Mouse (Mus musculus) T-helper 17 cell (primary cell): ENCODE results near the gene F830045P16Rik.
"Not testable (repeated sequence)": the region's sequence is repeated elsewhere in the genome, so short reads cannot be mapped to it uniquely, and the experiment has no call there.

ENCODE experiments used
- in situ Hi-C, 2 experiments: fragments of 300-600 bp; cut with MboI, MseI; formaldehyde crosslinking; loops; 1 replicate in 1 of 2; 2 replicates in 1 of 2; pipeline ENCODE4 v1.15.1; 2025; ENCODE audit warnings: high pct_unique_total_duplicates in 2 of 2

F830045P16Rik gene

GRCm38 (mm10) chr2:129545596-129545995 lies 9.2 kb upstream of the F830045P16Rik start:
- in situ Hi-C loops: no loop called here

GRCm38 (mm10) chr2:129544919-129545318 lies 8.5 kb upstream of the F830045P16Rik start:
- in situ Hi-C loops: no loop called here

GRCm38 (mm10) chr2:129544448-129544847 lies 8.0 kb upstream of the F830045P16Rik start:
- in situ Hi-C loops: no loop called here

GRCm38 (mm10) chr2:129540036-129540435 lies 3.6 kb upstream of the F830045P16Rik start:
- in situ Hi-C loops: no loop called here

- in situ Hi-C loops: no loop called here
Measured at GRCm38 (mm10) chr2:129539175-129539574, 2.8 kb upstream of the F830045P16Rik start.

DNA sequence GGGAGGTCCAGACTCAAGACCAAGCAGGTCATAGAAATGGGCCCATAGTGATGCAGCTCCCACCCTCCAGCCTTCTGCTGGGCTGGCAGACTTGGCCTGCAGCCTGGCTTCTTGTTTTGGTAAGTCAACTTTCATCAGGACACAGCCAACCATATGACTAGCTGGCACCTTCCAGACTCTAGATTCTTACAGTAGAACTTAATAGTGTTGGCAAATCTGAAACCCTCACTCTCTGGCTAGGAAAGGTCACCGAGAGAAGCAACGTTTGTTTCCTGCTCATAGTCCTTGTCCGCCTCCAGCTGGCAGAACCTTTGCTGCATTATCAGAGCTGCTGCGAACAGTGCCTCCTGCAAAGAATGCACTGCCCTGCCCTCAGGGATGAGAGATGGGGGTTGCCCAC lies 1.5 kb upstream of the F830045P16Rik start:
- in situ Hi-C loops: no loop called here

- in situ Hi-C loops: no loop called here
Measured at GRCm38 (mm10) chr2:129537360-129537759, 958 bp upstream of the F830045P16Rik start.

- in situ Hi-C loops: no loop called here
Measured at GRCm38 (mm10) chr2:129536926-129537325, 524 bp upstream of the F830045P16Rik start.

DNA sequence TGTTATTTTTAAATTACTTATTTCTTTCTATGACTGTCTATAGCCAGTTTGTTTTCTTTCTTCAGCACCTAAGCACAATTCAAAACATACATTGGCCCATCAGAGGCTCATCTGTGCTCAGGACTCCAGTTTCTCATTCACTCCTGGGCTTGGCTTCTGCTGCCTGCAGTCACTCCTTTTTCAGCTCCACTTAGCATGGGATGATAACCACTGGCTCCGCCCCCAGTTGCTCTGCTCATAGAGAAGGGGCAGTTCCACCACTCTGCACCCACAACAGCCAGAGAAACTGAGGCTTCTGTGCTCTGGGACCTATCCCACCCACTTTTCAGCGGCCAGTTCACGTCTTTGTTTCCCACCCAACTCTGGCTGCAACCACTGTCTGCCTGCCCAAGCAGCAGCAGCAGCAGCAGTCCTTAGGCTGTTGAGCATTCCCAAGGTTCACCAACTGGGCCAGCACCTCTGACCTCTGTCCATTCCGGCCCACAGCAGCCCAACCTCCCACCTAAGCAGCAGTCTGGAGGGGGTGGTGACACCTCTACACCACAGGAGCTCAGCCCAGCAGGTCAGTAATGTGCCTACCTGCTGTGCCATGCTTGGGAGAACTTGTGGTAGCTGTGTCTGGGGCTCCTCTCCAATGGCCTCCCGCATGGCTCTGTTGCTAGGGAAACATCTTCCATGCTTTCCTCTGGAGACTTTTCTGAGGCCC lies 1.4 kb downstream of the F830045P16Rik start:
- in situ Hi-C loops: no loop called here

DNA sequence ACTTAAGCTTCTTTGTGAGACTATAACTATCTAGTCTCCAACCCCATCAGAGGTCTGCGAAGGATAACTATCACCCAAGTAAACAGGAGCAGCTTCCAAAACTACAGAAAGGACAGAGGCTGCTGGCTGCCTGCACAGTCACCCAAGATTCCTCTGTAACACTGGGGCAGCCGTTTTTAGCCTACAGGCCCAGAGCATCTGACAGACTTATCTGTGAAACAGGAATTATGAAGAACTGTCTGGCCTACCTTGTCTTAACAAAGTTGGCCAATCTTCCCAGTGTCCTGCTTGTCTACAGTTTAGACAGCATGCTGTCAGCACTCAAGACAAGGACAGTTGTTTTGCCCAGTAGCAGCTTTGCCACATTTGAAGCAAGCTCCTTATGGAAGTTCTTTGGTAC lies 4.5 kb downstream of the F830045P16Rik start:
- in situ Hi-C loops: no loop called here

DNA sequence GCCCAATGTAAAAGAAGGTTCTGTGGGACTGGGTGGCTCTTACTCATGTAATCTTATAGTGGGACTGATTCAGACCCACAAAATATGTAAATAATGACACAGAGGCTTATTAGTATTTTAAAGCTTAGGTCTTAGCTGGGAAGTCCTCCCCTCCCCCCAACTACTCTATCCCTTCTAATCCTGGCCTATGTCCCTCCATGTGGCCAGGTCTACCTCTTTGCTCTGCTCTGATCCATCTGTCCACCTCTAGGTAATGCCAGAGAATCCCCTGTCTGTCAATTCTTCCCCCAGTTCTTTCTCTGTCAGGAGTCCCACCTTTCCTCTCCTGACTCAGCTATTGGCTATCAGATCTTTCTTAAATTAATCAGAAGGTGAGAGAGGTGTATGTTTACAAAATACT lies 5.3 kb downstream of the F830045P16Rik start:
- in situ Hi-C loops: no loop called here

- in situ Hi-C loops: no loop called here
Measured at GRCm38 (mm10) chr2:129529297-129530209, 6.8 kb downstream of the F830045P16Rik start.

DNA sequence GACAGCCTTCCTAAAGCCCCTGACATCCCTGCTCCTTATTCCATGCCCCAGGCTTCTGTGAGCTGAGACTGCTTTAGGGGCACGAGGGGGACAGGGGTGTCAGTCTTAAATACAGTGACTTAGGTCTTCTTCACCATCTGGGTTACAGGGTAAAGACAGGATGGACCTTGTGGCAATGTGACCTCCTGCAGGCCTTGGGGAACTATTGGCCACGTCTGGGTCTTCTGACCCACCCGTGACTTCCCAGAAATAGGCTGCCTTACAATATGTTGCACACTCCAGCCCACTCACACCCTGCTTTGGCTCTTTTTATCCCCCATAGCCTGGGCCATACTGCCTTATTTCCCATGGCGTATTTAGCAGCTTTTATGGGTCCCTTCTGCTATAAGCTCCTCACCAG lies 8.5 kb downstream of the F830045P16Rik start:
- in situ Hi-C loops: no loop called here

GRCm38 (mm10) chr2:129526322-129526721 lies 10.1 kb downstream of the F830045P16Rik start:
- in situ Hi-C loops: no loop called here

GRCm38 (mm10) chr2:129525644-129526043 lies 10.8 kb downstream of the F830045P16Rik start:
- in situ Hi-C loops: no loop called here

DNA sequence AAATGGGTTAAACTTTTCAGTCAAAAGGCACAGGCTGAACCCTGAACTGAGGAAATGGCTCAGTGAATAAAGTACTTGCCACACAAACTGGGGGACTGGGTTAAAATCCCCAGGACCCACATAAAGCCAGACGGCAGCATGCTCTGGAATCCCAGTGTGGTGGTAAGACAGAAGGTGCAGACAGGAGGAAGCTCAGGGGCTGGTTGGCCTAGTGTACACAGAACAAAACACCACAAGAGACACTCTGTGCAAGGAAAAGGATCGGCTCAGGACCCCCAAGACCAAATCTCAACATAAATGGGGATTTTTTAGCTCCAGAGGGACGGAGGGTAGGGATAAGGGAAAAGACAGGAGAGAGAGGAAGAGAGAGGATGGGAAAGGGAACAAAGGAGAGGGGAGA lies 17.9 kb downstream of the F830045P16Rik start:
- in situ Hi-C loops: no loop called here

GRCm38 (mm10) chr2:129514923-129515920 lies 21.2 kb downstream of the F830045P16Rik start:
- in situ Hi-C loops: no loop called here

DNA sequence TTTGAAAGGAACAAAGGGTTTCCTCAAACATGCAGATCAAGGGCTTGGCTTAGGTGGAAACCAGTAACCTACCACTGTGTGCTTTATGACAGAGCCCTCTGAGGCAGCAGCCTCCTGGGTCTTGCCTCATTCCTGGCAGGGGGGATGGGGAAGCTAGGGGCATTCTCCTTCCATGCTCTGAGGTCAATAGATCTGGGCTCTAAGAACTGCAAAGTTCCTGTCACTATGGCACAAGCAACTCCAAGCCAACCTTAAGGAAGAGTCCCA lies 22.1 kb downstream of the F830045P16Rik start:
- in situ Hi-C loops: no loop called here

DNA sequence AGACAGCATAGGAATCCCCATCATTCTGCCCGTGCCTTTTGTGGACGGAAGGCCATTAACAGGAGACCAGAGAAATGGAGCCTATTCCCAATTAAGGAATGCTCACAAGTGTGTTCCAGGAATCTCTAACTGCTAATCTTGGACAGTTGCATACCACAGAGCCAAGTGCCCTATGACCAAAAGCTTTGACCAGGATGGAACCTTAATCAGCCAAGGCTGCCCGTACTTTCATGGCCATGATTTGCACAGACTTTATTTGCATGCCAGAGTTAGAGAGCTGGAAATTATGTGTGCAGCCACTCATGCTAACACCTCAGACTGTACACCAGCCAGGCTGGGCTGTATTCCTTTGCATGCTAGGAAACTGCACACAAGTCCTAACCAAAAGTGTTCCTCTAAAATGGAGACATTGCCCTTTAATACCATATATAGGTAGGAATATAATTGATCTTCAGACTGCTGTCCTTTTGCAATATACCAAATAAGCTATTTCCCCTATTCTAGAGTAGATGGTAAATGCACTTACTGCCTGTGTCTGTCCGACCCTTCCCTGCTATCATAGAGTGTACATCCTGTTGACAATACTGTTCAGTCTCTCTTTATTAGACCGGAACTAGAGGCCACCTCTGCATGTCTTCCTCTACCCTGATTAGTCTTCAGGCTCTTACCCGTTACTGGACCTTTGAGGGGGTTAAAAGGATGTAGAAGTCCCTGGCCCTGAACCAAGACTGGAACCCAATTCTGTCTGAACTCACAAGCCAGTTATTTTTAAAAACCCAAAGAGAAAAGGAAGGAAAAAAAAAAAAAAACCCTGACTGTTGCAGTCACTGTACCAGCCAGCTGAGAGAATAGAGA lies 22.6 kb downstream of the F830045P16Rik start:
- in situ Hi-C loops: no loop called here

- in situ Hi-C loops: not testable (repeated sequence)
Measured at GRCm38 (mm10) chr2:129512147-129512546, 24.3 kb downstream of the F830045P16Rik start.

DNA sequence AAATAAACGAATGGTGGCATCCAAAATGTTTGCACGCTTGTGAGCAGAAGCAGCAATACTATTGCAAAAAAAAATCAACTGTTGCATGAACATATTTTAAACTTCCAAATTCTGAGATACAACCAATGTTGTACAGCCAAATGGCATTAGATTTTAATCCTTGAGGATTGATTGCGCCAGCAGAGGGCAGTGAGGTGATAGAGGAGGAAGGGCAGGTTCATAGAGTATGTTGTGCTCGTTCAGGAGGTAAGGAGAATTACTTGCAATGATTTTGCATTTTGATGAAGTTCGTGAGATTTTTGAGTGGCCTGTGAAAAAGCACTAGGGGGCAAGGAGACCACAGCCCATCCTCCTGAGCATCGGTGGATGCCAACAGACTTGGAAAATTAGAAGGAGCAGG lies 33.8 kb downstream of the F830045P16Rik start:
- in situ Hi-C loops: loop anchor here in 1 of 2 experiments (10.0 kb wide), 1 partner anchor 1008 kb away; no protein-coding TSS in a partner anchor
